Mouse (Mus musculus): ENCODE results near the gene Megf8. TPM values are rescaled to one million over a fixed set of nuclear protein-coding genes. Genes with fewer than 3 reads are reported as not detected.

Megf8 gene
- 10 to 100 TPM; 62.4 to 82.4 (median 71.7) TPM for total RNA-seq (2022)

DNA sequence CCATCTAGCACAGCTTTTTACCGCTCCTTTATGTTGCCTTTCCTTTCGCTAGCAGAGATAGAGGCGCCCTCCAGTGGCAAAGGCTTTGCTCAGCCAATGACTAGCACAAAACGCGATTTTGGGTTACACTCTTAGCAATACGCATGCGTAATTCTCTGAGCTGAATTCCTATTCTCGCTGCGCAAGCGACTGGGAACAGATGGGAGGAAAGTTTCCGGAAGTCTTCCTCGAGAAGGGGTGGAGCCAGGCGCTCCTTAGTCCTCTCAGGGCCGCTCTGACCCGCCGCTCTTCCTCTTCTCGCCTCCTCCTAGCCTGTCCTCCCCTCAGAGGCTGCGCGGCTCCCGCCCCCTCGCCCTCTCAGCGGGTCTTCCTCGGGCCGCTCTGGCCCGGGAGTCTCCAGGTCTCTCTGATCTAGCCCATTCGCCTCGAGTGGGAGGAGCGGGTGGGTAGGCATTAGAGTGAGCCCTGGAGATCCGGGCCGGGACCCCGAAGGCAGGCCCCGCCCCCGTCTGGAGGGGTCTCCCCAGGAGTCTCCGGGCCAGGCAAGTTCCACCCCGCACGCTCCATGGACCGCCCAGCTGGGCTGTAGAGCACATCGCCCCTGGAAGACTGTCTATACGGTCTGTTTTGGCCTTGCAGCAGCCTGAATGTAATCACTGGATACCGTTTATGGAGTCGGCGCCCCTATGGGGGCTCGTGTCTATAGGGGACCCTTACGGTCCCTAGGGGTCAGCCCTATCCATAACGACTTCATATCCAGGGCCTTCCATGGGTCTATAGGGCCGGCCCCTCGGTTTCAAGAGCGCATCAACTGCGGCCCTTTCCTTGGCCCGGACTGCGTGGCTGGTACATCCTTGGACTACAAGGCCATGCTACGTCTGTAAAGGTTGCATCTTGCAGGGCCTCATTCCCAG is at the start of gene Megf8:
Megf8 (plus strand) TSS at position 633 of the 914 bp plus-strand sequence.
- DNase-seq = peak; percentile 96

DNA sequence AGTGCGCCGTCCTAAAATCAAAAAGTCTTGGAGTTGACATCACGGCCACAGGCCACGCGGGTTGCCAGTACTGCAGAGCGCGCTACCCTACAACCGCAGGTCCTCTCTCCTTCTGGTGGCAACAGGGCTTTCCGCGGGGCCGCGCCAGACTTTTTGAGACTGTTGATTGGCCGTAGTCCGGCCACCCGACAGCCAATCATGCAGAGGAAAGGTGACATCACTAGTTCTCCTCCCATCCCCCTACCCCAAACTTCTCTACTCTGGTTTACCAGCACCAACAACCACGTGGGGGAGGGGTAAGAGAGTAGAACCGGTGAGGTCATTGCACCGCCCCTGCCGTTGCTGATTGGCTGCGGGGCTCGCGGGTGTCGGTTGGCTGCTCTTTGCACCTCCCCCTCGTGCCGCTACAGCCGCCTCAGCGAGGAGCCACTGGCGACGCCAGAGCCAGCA is 49.6 kb upstream of the Megf8 start, which contains the start of gene Cic:
Cic (plus strand) TSS at position 404 of the 450 bp plus-strand sequence.
- peak; percentile 99 for DNase-seq

DNA sequence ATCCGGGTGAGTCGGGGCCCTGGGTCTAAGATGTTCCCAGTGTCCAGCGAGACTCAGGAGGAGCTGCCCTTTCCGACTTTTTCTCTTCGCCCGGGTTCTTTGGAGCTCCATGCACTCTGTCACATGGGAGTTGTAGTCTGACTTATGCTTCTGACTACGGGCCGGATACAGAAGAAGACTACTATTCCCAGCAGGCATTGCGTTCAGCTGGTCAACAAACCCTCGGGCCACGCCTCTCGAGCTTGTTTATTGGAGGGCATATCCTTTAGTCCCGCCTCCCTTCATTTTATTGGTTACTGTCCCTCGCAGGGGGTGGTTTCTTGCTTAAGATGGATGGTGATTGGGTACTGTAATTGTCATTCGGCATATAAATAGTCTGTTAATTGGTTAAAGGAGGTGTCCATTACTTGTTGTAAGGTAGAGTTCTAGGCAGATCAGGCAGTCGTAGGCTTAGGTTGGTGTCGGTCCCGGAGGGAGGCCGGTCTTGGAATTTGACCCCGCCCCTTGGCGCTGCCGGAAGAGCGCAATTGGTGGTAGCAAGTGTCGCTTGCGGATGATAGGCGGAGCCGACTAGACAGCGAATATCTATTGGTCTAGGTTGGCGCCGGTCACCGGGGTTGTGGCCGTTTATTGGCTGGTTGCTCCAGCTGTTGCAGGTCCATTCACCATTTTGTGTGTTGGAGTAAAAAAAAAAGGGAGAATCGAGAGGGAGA is 49.1 kb upstream of the Megf8 start:
- peak; percentile 100 for DNase-seq

DNA sequence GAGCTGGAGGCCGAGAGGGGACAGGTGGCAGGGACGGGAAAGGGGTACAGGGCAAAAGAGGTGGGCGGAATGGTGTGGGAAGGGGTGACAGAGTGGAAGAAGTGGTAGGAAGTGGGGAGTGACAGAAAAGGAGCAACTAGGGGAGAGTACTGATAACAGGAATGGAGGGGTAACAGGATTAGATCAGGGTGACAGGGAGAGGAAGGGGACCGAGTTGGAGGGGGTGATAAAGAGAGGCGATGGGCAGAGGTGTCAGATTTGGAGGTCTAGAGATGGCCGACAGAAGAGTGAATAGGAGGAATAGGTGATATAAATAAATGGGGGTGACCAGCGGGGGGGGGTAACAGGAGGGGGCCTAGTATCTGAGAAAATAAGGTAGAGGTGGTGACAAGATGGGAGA is 48.4 kb upstream of the Megf8 start:
- no peak for DNase-seq

DNA sequence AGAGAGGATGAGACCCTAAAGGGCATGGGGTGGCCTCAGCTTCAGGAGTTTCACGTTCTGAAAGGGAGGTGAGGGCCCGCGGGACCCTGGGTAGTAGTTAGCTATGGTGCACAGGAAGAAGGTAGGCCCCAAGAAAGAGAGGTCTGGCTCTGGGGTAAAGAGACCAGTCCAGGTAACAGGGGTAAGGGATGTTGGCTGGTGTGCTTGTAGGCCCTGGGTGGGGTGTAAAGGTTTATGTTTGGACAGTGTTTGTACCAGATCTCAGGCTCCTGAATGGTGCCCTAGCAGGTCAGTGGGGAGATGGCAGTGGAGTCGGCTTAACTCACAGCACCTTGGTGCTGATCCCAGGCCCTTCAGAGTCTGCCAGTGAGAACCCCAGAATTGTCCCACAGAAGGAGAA is 47.9 kb upstream of the Megf8 start:
- no peak for DNase-seq

DNA sequence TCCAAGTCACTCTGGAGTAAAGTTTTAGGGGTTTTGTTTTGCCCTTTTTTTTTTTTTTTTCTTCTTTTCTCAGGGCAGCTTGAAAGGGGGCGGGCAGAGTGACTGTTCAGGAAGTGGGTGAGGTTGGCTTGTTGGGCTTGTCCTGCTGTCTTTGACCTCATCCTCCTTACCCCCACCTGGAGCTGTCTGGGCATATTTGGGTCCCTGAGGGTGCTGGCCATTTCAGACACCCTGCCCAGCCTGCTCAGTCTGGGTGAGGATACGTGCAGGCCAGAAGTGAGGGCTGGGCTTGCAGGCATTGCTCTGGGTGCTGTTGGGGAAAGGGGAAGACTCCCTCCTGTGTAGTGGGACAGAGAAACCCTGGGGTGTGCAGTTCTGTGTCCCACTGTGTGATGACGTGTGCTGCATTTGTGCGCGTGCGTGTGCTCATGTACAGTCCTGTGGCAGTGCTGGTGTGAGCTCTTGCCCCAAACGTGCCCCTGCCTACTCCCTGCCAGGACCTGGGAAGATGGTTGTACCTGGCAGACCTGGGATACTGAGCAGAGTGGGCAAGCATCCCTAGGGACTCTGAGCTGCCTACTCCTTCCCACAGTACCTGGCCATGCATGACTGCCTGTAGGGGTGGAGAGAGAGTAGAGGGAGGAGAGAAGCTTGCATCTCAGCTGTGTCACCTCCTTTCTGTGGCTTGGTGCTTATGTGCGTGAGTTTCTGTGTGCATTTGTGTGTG is 47.3 kb upstream of the Megf8 start:
- DNase-seq = no peak

DNA sequence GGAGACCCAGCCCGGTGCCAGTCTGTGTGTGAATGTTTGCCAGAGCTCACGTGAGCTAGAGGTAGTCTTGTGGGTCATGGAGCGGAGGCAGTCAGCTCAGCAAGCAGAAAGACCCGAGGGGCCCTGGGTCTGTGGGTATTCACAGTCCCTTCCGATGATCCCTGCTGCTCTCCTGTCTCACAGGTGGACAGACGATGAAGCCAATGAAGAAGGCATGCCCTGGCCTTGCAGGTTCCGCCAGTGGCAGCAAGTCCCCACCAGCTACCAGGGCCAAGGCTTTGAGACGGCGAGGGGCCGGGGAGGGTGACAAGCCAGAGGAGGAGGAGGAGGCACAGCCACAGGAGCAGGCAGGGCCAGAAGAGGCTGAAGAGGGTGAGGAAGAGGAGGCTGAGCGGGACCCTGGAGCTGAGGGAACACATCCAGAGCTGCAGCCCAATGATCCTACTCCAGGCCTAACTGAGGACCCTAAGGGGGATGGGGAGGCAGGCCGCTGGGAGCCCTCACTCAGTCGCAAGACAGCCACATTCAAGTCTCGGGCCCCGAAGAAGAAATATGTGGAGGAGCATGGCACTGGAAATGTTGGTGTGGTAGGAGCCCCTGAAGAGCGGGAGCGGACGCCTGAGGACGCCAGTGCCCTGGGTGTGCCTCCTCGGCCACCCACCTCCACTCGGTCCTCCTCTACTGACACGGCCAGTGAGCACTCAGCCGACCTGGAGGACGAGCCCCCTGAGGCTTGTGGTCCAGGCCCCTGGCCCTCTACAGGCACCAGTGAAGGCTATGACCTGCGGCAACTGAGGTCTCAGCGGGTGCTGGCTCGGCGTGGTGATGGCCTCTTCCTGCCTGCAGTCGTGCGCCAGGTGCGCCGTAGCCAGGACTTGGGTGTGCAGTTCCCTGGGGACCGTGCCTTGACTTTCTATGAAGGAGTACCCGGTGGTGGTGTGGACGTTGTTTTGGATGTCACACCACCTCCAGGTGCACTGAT is 46.0 kb upstream of the Megf8 start:
- no peak for DNase-seq

DNA sequence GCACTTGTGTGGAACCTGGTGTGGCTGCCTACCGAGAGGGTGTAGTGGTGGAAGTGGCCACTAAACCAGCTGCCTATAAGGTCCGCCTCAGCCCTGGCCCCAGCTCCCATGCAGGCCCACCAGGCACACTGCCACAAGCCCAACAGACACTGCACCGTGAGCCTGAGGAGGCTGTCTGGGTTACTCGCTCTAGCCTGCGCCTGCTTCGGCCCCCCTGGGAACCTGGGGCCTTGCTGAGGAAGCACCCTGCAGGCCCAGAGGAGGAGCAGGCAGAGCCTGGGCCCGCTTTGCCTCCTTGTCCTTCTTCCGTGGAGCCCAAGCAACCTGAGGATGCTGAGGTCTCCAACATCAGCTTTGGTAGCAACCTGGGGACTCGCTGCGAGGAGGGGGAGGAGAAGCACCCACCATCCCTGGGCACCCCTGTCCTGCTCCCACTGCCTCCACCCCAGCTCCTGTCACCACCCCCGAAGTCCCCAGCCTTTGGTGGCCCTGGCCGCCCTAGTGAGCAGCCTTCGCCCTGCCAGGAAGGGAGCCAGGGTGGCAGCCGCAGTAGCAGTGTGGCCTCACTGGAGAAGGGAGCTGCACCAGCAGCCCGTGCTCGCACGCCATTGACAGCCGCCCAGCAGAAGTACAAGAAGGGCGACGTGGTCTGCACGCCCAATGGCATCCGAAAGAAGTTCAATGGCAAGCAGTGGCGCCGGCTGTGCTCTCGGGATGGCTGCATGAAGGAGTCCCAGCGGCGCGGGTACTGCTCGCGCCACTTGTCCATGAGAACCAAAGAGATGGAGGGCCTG is 45.1 kb upstream of the Megf8 start:
- no peak for DNase-seq

DNA sequence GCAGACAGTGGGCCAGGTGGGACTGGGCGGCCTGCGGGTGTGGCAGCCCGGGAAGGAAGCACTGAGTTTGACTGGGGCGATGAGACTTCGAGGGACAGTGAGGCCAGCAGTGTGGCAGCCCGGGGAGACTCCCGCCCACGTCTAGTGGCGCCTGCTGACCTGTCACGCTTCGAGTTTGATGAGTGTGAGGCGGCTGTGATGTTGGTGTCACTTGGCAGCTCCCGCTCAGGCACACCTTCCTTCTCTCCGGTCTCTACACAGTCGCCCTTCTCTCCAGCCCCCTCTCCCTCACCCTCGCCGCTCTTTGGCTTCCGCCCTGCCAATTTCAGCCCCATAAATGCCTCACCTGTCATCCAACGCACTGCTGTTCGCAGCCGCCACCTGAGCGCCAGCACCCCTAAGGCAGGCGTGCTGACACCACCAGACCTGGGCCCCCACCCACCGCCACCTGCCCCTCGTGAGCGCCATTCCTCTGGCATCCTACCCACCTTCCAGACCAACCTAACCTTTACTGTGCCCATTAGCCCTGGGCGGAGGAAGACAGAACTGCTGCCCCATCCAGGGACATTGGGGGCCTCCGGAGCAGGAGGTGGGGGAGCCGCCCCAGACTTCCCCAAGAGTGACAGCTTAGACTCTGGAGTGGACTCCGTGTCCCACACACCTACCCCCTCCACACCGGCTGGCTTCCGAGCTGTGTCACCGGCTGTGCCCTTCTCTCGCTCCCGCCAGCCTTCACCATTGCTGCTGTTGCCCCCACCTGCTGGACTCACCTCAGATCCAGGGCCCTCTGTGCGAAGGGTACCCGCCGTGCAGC is 44.3 kb upstream of the Megf8 start:
- no peak for DNase-seq

DNA sequence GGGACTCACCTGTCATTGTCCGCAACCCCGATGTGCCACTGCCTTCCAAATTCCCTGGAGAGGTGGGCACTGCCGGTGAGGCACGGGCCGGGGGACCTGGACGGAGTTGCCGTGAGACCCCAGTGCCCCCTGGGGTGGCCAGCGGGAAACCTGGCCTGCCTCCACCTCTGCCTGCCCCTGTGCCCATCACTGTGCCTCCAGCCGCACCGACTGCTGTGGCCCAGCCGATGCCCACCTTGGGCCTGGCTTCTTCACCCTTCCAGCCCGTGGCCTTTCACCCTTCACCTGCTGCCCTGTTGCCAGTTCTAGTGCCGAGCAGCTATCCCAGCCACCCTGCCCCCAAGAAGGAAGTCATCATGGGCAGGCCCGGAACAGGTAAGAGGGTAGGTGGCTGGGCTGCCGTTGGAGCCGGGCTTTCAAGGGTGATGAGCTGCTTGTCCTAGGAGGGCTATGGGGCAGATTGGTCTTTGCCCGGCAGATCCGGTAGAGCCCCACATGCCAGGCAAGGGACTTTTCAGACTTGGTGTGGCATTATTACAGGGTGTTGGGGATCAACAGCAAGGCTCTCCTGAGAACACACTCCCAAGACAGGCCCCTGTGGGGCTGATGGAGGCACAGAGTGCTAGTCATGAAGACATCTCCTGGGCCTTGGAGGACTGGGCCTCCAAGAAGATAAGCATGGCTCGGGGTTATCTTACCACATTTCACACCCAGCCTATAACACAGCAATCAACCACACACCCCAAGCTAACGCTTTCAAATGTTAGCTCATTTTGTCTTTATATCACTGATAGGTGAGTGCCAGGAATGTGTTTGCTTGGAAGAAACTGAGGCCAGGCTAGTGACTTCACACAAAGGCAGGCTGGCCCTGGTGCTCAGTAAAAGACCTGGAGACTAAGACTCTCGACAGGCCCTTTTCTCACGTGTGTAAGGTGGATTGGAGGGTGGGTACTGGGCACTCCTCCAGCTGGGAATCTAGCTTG is 43.4 kb upstream of the Megf8 start:
- no peak for DNase-seq

DNA sequence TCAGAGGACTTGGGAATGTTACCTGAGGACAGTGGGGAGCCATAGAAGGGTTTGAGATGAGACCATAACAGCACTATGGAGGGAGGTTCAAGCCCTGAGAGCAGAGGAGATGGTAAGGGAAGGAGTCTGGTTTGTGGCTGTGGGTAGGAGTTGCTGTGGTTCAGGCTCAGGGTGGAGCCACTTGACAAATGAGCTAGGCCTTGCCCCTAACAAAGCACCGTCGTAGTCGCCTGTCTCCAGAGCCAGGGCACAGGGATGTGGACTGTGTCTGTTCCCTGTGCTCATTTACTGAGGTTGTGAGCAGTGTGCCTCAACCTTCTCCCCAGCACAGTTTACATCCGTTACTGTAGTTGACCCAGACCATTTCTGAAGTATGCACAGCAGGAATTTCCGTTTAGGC is 42.4 kb upstream of the Megf8 start:
- no peak for DNase-seq

DNA sequence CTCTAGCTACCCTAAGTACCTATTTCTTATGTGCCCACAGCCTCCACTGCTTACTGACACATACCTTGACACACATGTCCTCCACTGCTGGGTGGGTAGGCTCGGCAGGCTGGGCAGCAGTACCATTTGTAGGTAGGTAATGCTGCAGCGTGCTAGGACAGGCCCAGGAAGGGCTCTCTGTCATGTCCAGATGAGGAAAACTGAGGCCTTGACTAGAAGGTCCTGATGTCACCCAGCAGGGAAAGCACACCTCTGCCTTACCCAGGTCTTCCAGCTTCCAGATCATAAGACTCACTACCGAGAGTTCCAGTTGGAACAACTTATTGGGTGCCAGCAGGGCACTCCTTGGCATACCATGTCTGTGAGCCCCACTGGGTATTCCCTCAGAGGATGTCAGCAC is 42.0 kb upstream of the Megf8 start:
- no peak for DNase-seq

DNA sequence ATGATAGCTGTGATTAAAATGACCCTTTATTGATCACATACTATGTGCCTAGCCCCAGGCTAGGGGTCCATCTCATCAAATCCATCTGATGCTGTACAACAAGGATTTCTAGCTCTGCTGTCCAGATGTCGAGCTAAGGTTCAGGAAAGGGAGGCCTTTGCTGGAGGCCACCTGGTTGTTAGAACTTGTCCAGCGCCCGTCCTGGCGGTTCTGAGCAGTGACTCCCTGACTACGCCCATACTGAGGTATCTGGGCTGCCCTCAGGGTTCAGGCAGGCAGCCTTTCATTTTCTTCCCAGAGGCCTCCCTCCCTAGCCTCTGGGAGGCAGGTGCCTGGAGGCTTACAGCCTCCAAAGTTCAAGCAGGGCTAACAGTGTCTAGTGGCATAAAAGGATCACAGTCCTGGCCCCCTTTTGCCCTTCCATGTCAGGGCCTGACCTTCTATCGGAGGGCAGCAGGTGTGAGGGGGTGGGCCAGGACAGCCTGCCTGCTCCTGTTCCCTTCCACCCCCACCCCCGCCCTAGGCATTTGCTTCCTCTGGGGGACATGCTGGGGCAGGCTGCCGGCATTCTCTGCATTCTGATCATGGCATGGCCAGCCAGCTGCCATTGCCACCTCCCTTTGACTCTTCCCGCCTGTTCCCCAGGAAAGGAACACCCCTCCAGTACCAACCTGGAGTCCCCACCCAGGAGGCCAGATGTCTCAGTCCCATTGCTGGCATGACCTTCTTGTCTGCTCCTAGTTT is 41.2 kb upstream of the Megf8 start:
- no peak for DNase-seq

DNA sequence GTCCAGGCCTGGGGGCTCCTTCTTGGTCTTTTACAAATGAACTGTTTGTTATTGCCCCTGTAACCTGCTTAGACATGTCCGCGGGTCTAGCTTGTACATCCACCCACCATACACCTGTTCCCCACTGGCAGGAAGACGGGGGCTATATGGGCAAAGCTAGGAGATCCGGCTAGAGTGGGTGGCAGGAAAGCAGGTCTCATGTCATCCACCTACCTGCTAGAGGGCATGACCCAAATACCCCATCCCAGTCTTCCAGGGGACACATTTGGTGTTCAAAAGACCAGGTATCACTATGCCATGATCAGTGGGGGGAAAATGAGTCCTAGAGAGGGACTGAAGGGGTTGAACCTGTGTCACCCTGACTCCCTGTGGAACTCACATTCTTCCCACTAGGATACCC is 39.6 kb upstream of the Megf8 start:
- DNase-seq = no peak

DNA sequence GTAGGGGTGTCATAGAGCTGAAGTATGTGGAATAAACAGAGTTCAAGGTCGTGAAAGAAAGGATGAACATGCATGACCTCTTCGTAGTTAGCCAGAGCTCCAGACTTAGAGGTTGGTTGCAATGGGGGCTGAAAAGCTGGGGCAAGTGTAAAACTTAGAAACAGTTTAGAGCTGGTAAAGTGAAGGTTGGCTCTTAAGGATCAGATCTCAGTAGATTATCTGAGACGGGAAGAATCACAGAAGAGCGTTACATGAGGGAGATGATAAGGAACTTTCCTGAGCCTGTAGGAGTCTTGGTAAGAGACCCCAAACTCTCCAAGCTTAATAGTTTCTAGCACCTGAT is 39.0 kb upstream of the Megf8 start:
- no peak for DNase-seq

DNA sequence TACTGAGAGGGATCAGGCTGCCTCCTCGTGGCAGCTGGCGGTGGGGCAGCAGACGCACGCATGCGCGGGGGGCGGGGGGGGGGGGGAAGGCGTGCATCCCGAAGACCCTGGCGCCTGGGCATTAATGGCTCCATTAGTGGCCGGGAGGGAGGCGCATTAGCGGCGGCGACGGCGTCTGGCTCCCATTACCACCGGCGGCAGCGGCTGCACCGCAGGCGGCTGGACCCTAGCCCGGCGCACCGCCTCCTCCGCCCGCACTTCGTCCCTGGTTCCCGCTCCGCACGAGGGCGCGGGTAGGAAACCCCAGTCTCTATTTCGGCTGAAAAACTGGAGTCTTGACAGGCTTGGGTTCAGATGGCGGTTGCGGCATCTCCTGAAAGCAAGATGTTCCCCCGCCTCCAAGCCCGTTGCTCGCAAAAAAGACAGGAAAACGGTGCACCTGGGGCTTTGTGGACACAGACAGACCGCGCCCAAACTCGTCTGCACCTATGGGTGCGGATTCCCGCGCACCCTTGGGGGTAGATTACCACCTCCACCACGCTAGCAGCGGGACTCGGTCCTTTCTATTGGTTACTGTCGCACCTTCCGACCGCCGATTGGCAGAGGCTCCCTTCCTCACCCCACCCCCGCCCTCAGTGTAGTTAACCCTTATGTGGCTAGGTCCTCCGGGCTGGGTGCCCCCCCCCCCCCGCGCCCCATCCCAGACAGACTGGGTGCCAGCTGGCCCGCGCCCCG is 38.5 kb upstream of the Megf8 start:
- DNase-seq = peak; percentile 82

All from adrenal gland, adult 8-10 months (tissue).